Mouse (Mus musculus) CD4-positive, CD25-positive, alpha-beta regulatory T cell, adult 2 months (primary cell): ENCODE measurements around the gene Gm20388.

Experiments used
- DNase-seq: peaks from one replicate; pipeline ENCODE4 v3.0.0-alpha.2; 2012; ENCODE audit warnings: low read depth, low spot score

Gm20388 gene

GRCm38 (mm10) chr8:122548891-122549439, 2638.3 kb downstream of the Gm20388 start:
- DNase-seq = peak; percentile 65

GRCm38 (mm10) chr8:122550234-122550994, 2639.8 kb downstream of the Gm20388 start:
- DNase-seq = peak; percentile 63

- DNase-seq = no peak
Measured at GRCm38 (mm10) chr8:122550995-122551264, 2640.3 kb downstream of the Gm20388 start.

DNA sequence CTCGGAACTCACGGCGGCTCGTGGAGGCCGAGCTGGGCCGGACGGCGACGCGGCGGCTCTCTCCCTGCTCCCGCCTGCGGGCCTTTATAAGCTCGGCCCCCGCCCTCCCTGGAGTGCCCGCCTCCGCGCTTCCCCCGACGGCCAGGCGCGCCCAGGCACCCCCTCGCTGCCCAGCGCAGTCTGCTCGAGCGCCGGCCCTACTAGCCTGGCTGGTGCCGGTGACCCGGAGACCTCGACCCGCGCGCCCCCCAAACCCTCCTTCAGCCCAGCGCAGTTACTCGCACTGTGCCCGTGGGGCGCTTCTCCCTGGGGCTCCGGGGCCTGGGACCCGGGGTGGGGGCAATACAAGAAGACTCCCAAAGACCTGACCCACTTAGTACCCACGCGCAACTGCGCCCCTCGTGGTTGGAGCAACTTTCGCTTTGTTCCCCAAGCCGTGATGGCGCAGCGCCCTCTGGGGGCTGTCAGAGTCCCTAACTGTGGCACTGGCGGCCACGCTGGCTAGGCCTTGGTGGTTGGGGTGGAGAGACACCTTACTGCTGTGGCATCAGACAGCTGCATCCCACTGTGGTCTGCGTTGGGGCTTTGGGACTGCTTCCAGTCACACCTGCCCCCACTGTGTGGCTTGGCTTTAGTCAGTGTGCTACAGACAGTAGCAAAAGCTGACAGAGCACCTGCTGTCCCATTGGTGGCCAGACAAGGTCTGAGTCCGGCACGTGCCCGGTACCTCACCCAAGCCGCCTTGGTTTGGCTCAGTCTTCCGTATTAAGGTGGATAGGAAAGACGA, 2640.8 kb downstream of the Gm20388 start, which contains the start of gene Piezo1:
TSS of gene Piezo1 (minus strand) at position 65 of the 787 bp plus-strand sequence.
- peak; percentile 97 for DNase-seq

DNA sequence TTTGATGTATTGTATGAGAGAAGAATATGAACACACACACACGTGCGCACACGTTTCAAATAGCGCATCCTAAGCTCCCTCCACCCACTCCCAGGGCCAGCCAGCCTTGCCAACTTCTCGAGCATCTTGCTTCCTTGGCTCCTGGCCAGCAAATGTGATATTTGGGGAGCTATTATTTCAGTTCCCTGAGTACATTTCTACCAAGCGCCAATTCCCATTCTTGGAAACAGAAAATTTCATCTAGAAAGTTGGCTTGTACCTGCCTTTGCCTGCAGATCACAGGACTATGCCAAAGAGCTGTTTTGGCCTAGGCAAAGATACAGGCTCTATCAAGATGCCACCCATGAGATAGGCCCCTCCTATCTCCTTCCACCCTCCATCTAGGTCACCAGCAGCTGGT, 2644.1 kb downstream of the Gm20388 start:
- DNase-seq = no peak

- peak; percentile 87 for DNase-seq
Measured at GRCm38 (mm10) chr8:122556030-122557009, 2645.7 kb downstream of the Gm20388 start.

DNA sequence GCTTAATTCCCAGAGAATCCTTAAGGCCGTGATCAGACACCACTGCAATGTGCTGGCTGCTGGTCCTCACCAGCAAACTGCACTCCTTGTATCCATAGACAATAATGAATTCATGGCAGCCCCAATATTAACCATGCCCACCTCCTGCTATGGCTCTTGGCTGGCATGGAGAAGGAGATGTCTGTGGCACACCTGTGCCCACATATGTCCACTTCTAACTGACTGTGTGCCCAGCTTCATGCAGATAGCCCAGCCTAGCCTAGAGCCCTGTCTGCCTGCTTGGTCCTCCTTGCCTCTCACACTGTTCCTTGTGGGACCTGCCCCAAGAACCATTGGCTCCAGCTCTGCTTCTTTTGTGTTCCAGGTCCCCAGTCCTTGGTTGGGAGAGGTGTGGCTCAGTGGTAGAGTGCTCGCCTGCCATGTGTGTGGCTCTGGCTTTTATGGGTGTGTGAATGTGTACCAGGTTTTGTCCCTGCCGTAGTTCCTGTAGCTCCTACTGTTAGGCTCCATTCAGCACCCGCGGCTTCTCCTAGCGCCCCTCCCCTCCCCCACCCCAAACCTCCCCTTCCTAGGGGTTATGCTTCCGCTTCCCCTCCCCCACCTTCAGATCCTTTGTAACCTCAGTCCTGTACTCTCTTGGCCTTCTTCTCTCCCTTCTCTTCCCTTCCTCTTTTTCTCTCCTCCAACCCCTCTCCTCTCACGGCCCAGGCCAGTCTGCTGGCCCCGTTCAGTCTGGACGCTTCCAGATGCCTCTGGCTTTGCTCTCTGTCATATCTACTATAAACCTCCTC, 2646.8 kb downstream of the Gm20388 start:
- peak; percentile 48 for DNase-seq

DNA sequence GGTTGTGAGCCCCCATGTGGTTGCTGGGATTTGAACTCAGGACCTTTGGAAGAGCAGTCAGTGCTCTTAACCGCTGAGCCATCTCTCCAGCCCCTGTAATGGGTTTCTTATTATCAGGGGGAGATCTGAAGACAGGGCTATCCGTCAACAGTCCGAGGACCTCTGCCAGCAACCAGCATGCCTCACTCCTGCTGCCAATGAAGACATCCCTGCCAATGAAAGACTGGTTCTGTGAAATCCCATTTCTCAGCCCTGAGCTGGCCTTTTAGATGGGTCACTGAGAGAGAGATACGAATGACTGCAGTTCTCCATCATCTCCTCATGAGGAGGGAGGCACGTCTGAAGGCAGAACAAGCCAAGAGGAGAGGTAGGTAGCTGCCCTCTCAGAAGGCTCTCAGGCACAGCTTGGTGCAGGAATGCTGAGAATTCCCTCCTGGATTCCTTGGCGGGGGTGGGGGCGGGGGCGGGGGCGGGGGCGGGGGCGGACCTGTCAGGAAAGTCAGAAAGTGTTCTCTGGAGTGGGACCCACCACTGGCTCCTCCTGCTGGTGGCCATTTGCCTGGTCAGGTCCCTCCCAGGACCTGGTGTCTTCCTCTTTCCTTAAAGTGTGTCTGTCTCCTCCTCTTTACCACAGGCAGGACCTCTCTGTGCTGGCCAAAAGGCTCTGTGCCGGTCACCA, 2648.2 kb downstream of the Gm20388 start:
- no peak for DNase-seq

- DNase-seq = peak; percentile 81
Measured at GRCm38 (mm10) chr8:122561199-122561598, 2650.6 kb downstream of the Gm20388 start.

GRCm38 (mm10) chr8:122564363-122565352, 2654.0 kb downstream of the Gm20388 start:
- DNase-seq = no peak

DNA sequence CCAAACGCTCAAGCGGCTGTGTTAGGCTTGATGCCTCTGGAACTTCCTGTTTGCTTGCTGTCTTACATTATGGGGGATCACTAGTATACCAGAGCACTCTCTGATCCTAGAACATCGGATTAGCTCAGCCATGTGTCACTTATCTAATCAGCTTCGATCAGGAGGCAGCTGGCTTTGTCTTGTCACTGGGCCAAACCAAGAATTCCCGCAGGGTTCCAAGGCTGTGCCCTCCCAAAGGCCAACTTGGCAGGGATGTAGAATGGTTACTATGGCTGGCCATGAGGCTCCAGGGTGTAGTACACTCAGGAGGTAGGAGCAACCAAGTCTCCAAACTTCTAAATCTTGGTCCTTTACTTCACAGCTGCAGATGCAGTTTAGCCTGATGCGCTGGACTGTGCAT, 2656.1 kb downstream of the Gm20388 start:
- no peak for DNase-seq

- peak; percentile 97 for DNase-seq
Measured at GRCm38 (mm10) chr8:122567361-122568108, 2656.9 kb downstream of the Gm20388 start, which contains the start of gene Cdt1. Cdt1 (plus strand) TSS chr8:122568015.

GRCm38 (mm10) chr8:122568109-122568504, 2657.5 kb downstream of the Gm20388 start:
- peak; percentile 74 for DNase-seq

DNA sequence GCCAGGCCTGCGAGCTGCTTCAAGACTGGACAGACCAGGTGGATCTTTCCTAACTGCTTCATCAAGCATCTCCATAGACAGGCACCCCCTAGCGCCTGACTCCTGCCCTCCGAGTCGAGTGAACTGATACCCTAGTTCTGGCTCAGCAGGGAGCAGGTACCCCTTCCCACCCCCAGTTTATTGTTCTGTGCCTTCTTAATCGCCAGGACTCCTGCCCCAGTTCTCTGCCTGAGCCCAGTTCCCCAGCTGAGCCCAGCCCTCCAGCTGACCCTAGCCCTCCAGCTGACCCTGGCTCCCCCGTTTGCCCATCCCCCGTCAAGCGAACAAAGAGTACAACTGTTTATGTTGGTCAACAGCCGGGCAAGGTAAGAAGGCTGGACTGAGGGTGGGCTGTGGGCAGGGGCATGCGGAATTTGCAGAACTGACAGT, 2658.3 kb downstream of the Gm20388 start:
- peak; percentile 43 for DNase-seq

DNA sequence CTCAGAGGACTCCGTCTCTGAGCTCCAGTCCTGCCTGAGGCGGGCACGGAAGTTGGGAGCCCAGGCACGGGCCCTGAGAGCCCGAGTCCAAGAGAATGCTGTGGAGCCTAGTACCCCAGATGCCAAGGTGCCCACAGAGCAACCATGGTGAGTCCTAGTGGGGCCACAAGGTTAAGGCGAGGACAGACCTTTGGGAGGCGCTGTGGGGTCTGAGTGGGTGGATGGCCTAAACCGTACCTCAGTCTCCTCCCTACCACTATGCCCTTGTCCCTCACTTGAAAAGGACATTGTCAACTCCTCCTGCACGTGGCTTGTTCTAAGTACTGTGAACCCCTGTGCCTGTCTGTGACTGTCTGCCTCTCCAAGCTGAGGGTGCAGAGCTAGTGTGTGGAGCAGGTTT, 2658.7 kb downstream of the Gm20388 start:
- DNase-seq = no peak

DNA sequence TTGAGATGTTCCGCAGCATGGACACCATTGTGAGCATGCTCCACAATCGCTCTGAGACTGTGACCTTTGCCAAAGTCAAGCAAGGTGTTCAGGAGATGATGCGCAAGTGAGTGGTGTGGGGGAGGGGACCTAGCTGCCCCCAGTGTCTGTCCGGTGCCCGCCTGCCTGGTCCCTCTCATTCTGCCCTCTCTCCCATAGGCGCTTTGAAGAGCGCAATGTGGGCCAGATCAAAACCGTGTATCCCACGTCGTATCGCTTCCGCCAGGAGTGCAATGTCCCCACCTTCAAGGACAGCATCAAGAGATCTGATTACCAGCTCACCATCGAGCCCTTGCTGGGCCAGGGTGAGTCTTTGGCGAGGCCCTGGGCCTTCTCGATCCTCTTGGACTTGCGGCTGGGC, 2659.4 kb downstream of the Gm20388 start:
- DNase-seq = no peak

DNA sequence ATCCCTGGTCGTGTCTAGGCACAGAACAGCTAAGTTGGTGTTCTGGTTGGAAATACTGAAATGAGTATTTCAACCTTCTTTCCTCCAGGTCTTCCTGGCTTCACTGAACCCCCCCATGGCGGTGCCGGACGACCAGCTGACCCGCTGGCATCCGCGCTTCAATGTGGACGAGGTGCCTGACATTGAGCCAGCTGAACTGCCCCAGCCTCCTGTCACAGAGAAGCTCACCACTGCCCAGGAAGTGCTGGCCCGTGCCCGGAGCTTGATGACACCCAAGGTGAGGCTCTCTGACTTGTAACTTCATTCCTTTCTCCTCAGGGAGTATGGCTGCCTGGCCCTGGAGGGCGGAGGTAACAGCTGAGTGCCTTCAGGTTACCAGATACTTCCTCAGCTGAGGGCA, 2660.5 kb downstream of the Gm20388 start:
- no peak for DNase-seq

DNA sequence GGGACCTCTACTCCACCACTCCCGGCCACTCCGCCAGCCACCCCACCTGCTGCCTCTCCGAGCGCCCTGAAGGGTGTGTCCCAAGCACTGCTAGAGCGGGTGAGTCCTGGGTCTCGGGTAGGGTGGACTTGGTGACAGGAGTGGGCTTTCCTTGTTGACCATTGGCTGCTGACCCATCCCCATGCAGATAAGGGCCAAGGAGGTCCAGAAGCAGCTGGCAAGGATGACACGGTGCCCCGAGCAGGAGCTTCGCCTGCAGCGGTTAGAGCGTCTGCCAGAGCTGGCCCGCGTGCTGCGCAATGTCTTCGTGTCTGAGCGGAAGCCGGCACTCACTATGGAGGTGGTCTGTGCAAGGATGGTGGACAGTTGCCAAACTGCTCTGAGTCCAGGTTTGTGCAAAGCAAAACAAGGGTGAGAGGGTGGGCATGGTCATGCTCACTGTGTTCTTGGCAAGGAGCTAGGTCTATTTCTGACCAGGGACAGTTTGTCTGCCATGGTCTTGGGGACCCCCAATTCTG, 2661.2 kb downstream of the Gm20388 start:
- no peak for DNase-seq
